Mouse (Mus musculus): ENCODE measurements around the gene Ap2b1.

The Ap2b1 gene

DNA sequence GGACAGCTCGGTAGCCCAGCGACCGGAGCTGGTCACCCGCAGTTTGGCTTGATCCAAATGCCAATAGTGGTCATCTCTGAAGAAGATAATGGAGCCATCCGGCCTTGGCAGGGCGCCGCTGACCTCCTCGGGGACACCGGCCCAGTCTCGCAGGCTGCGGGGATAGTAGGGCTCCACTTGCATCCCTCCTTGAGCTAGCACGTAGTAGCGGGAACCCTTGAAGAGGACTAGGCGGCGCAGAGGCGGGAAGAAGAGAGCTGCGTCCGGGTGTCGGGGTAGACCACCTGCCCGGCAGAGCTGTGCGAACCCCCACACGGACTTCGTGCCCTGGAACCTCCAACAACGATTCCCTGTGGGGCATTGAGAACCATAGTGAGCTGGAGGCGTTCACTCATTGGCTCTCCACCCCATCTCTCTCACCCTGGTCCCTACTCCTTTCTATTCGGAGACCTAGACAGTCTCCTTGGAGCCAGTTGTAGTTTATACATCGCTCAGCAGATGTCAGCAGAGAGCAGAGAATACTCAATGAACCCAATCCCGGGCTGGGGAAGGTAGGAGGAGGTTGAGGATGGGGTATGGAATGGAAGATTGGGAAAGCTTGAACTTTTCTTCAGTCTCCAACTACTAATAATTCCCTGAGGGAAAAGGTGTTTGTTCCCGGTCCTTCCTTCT lies 143.9 kb downstream of the Ap2b1 start:
- peak in 1 of 2 experiments; percentile 54 for DNase-seq (ENCODE audit: low spot score in 2 of 2)

DNA sequence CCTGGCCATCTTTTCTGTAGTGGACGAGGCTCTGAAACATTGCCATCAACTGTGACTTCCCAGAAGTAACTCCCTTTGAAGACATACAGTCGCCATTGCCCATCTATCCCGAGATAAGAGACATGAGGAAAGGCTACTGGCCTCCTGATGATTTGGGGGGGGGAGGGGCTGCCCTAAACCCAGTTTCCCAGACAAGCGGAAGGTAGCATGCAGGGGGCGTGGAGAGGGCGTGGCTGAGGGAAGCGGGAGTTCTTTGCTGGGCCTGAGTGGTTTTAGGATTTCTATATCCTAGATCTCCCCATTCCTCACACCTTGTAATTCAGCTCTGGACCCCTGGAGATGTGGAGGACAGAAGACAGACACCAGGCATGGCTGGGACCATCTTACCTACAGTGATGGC lies 145.0 kb downstream of the Ap2b1 start:
- no peak for DNase-seq (ENCODE audit: low spot score in 2 of 2)

DNA sequence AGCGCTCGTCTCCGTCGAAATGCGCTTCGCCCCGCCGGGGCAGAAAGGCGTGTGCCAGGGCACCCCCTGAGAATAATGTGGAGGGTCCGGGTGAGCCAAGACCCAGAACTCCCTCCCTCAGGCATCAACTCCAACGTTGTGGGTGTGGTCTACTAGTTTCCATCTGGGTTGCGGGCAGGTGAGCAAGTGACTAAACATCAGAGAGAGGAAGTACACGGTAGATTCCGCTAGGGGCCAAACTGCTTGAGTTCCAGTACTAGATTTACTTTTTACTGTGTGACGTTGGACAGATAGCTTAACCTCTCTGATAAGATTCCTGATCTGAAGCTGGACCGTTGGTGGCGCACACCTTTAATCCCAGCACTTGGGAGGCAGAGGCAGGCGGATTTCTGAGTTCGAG lies 146.2 kb downstream of the Ap2b1 start:
- no peak for DNase-seq (ENCODE audit: low spot score in 2 of 2)

DNA sequence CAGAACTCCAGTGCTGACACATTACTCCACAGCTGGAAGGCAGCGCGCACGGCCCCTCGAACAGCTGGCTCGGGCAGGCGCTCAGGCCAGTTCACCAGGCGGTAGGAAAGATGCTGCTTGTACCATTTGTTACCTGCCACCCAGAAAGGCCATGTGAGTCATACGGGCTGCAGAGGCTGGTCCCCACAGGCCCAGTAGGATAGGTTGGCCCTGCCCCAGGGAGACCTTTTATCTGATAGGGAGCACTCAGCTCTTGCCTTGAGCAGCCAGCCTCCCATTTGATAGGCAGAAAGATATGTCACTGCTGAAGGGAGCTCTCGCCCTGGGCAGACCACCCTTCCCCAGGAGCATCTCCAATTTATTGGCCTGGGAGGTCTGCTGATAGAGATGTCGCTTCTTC lies 148.8 kb downstream of the Ap2b1 start:
- no peak for DNase-seq (ENCODE audit: low spot score in 2 of 2)

DNA sequence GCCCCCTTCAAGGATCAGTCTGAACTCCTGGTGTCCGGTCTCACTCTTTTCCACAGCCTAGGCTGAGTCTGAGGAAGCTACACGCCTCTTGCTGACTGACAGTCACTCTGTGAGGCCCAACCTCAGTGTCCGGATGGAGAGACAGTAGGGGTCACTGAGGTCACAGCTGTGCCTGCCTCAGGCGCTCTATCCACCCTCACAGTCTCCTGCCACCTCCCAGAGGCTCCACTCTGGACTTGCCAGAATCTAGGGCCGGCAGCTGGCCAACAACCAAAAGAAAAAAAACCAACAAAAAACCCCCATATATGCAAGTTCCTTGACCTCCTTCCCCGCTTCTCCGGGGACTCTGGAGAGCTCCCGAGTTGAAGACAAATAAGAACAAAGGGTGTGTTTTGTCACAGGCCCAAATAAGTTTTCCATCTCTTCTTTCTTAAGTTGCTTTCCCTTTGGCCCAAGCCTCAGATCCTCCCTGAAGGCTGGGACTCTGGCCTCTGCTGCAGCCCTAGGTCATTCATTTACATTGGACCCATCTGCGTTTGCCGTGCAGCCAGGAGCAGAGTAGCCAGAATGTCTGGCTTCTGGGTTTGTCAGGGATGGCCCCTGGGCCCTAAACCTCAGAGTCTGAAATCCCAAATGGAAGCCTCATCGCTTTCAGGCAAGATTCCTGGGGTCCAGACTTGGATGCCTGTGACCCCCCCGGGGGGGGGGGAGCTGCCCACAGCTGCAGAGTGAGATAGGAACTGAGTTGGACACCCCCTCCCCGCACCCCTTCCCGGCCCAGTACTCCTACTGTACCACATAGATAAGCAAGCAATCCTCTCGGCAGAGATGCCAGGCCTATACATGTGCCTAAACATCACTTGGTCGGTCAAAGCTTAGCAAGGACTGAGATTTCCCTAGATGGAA lies 149.4 kb downstream of the Ap2b1 start:
- DNase-seq (ENCODE audit: low spot score in 2 of 2): no peak

DNA sequence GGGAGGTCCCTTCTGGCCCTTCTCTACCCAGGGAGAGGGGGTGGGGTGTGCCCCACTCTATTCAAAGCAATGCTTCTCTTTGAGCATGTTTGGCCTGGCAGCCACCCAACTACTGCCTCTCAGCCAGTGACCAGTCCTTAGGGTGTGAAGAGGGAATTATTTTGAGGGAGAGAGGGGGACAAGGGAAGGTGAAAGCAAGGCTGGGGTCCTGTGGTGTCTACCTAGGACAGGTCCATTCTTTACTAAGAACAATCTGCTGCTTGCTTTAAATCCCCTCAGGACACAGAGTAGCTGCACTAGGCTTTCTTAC lies 150.1 kb downstream of the Ap2b1 start:
- no peak for DNase-seq (ENCODE audit: low spot score in 2 of 2)

DNA sequence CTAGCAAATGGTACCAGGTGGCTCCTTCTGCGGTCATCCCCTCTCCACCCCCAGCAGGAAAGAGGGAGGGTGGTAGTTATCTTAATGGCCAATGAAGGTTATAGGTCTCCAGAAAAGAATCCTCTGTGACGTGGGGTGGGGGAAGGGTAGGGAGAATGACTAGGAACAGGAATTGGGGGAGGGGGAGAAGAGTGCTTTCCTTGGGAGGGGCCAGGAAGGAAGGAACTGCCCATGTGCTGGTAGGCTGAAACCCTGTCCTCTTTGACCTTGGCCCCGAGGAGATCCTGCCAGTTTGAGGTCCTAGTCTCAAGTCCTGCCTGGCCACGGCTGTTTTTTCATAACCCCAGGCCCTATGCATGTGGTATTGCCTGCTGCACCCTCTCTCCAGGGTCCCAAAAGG lies 150.5 kb downstream of the Ap2b1 start:
- no peak for DNase-seq (ENCODE audit: low spot score in 2 of 2)

DNA sequence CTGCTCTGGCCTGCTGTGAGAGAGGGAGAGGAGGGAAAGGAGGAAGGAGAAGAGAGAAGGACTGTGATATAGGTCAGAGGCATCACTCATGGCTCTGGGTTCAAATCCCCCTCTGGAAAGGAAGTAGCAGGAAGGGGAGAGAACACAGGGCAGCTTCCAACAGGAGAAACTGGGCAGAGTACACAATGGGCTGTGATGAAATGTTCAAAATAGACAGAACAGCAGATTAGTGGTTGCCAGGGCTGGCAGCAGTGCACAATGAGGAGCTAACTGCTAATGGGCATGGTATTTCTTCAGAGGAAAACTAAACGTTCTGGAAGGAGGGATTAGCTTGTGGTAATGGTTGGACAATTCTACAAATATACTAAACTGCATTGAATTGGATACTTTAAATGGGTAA lies 151.7 kb downstream of the Ap2b1 start:
- no peak for DNase-seq (ENCODE audit: low spot score in 2 of 2)

DNA sequence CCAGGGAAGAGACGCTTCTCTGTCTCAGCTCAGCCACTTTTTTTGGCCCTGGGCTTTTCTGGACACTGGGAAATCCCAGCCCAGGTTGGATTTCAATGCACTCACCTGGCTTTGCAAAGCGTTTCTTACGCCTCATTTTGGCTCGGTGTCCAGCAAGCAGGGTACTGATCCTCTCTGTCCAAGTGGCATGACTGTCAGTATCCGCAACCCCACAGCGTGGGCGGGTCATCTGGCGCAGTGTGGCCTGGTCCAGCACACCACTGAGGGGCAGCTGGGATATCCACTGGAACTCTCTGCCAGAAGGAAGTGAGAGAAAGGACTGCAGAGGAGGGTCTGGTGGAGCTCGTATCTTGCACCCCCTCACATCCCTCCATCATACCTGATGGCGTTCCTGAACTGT lies 152.5 kb downstream of the Ap2b1 start:
- DNase-seq (ENCODE audit: low spot score in 2 of 2): no peak

DNA sequence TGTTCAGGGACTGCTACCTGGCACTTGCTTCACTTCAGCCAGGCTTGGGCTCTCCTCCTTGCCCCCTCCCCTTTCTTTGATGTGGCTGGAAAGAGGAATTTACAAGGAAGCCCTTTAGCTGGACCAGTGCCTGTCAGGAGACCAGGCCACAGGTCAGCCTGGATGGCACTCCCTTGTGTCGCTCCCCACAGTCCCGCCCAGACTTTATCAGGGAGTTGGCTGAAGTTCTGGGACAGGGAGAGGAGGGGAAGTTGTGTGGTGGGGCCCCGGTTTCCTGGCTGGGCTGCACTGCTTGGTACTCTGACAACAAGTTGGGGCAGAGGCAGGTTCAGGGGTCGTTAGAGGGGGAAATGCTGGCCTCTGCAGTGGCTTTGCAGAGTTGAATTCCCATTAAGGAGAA lies 155.7 kb downstream of the Ap2b1 start:
- DNase-seq (ENCODE audit: low spot score in 2 of 2): no peak
